Mouse (Mus musculus): ENCODE measurements around the gene Triobp.

GRCm38 (mm10) chr15:79003079-79003478 lies 55.6 kb downstream of the Triobp start:
- TF ChIP-seq CTCF (conservative IDR thresholded peaks at IDR 0.05; ENCODE audit: insufficient read depth, insufficient read length, low read depth, low read length) (no peak), POLR2A (IDR thresholded peaks at IDR 0.05; ENCODE audit: low read depth, low read length) (no peak)

All from kidney, adult 2 months (tissue).